Mouse (Mus musculus) bone marrow, adult 2 months (tissue): Measurements from ENCODE around the gene Klhdc7b.

Source experiments
- CTCF ChIP-seq: fragments of 200-500 bp; IDR thresholded peaks from 2 replicates; pipeline ENCODE4 v1.5.1; 2011; ENCODE audit warnings: low read length, control low read depth; ENCODE audit not compliant: control insufficient read depth, insufficient read depth
- POLR2A ChIP-seq: fragments of 200-500 bp; IDR thresholded peaks from 2 replicates; pipeline ENCODE4 v1.6.1; 2011; ENCODE audit warnings: low read depth, mild to moderate bottlenecking, control low read depth, low read length, borderline replicate concordance; ENCODE audit not compliant: control insufficient read depth

DNA sequence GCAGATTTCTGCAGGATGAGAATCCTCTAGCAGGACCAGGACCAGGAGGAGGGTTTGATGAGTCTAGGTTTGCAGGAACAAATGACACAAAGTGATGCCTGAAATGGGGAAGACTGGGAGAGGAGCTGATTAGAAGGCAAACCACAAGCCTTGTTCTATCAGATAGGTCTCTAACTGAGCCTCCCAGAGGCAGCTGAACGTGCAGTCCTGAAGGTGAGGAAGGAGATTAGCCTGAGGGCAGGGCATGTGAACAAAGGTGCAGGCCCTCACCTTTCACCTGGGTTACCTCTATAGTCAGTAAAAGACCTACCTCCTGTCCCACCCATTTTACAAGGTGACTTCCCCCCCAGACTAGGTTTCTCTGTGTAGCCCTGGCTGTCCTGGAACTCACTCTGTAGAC, 15.0 kb downstream of the Klhdc7b start:
- TF ChIP-seq CTCF (no peak), POLR2A (no peak)
